Mouse (Mus musculus) embryo, embryonic 11.5 days (tissue): ENCODE measurements at regions not wholly inside any gene's neighbourhood (a gene's known extent, or its start where the extent isn't known, plus 50 kb on each side); places are given as distances from the start of the nearest gene placed in this dataset.

Source experiments
- DNase-seq: peaks from one replicate; pipeline ENCODE4 v3.0.0-alpha.2; 2012; ENCODE audit warnings: low read depth, low spot score

DNA sequence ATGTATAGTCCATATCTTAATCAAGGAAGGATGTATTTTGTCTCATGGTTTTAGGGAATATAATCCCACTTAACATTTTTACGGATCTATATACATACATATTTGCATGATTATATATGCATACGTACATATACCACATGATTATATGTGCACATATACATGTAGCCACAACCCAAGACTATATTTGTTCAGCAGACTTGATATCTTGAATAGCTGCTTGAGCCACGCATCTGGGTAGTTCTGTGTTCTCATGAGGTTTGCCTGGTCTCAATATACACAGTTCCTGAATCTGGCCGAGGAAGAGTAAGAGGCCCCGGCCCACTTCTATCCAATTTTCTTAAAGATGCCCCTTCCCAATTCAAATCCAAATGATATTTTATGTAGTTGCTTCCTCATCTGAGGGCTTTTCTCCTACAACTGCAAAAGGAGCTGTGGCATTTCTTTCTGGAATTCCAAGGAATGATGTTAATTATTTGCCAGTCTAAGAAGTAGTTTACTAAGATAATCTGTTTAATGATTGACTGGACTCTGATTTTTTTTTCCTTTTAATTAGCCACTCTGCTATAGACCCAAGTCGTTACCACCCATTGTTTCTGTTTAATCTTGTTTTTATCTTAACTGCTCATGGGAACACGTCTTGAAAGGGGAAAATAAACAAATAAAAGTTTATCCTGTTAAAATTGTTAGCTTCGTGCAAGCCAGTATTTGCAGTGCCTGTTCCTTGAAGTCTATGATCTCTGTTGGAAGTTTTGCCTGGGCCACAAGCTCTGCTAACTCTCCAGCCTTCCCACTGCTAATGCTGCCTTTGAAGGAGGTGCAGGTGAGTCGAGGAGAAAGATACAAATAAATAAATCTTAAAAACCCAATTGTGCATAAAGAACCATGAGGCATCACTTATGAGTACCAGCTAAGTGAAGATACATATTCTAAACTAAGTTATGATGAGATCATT lies 112.9 kb upstream of the Kitl start:
- no peak for DNase-seq

DNA sequence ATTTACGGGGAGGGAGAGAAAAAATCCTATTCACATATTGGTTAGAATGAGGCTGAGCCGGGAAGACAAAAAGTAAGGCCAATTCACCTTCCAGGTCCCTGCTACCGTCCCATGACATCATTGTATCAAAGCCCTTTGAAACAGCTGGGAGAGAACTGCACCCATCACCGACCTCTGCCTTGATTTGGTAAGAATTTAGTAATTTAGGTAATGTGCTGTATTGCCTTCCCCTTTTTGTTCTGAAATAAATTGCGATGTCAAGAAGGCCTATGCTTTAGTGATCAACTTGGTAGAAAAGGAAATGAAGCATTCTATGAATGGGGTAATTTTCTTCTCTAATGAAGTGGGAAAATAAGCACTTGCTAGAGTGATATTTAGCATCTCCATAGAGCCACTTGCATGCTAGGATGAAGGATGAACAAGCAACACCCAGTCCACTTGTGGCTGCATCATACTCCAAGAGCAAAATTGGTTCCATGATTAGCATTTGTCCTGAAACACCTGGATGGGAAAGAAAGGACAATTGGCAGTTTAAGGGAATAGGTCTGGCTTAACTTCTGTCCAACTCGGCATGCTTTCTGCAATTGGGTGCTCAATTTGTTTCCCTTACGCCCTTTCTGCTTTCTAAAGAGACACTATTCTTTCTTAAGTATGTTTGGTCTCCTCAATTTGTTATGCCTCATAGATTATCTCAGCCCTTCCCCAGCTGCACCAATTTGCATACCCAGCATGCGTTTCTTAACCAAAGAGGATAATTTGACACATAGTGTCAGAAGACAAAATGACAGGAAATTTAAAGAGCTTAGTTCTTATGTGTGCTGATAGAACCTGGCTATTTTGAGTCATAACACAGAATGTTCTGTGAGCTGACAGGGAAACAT lies 114.2 kb upstream of the Kitl start:
- DNase-seq, result no peak

DNA sequence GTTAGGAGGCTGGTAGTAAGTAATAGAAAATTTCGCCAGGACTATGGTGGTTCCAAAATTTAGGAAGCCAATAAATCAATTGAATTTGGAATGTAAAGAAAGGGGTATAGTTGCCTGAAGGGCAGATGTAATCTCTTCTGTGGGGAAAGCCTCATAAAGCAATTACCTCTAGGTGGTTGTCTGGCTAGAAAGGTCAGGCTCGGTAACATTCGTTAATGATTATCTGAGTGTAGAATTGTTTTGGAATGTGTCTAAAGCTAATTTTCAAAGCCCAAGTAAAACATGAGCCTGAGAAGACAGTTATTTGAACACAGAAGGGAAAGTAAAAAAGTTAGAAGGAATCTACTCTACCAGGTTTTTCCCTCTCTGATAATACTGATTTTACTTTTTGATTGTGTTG lies 121.4 kb upstream of the Kitl start:
- DNase-seq, result no peak

DNA sequence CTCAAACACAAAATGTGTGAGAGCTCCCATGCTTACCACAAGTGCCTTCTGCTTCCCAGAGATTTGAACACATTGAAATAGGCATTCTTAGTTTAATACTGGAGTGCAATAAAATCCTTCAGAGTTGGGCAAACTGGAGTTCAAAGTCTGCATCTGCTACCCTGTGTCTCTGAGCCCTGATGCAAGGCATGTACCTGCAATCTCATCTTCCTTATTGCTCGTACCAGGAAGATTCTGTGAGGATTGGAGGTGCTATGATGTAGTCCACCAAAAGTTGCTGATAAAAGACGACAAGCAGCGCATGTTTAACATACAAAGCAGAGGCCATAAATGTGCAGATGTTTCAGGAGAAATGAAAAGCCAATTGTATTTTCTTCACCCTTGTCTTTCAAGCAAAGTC lies 123.5 kb upstream of the Kitl start:
- no peak for DNase-seq

DNA sequence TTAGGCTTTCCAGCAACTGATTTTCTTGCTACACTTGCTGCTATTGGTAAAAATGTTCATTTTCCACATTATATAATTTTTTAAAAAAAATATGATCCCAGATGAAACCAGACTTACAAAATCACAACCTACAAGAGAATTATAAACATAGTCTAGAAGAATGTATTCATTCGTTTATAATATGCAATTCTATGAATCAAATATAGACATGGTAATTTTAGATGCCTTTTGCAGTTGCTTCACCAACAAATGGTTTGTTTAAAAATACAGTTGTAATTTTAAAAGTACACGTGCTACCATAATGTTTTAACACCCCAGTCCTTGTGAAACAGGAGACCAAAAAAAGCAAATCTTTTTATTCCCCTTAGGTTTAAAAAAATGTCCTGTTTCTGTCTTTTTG lies 122.4 kb upstream of the Csl start:
- DNase-seq, result no peak

DNA sequence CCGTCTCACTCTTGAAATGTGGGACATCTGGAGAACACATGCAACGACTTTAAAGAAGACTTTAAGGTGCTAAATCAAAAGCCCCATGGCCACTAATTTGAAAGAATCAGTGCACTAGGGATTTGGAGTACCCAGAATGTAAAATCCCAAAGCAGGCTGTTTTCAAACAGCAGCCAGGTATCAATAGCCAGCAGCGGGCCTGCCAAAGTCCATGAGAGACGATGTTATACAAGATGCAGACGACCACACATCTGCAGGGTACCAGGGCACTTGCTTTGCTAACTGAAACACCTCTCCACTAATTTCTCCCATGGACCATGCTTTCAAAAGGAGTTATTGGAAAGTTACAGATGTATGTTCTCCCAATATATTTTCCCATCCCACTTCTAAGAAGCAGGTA lies 119.9 kb upstream of the Csl start:
- no peak for DNase-seq

DNA sequence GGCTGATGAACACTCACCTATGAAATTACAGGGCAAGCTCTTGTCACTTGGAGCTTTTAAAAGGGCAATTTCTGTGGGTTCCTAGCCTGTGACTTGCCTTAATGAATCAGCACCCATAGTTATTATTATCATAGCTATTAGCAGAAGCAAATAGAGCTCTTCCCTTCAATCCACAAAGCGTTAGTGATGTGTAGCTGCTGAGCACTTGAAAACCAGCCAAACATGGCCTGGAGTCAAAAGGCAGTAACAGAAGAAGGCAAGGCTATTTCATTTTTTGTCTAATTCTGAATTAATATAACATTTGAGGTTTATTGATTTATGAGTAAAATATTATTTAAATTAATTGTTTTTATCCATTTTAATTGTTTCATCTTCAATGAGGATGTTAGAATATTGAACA lies 105.3 kb upstream of the Csl start:
- no peak for DNase-seq

DNA sequence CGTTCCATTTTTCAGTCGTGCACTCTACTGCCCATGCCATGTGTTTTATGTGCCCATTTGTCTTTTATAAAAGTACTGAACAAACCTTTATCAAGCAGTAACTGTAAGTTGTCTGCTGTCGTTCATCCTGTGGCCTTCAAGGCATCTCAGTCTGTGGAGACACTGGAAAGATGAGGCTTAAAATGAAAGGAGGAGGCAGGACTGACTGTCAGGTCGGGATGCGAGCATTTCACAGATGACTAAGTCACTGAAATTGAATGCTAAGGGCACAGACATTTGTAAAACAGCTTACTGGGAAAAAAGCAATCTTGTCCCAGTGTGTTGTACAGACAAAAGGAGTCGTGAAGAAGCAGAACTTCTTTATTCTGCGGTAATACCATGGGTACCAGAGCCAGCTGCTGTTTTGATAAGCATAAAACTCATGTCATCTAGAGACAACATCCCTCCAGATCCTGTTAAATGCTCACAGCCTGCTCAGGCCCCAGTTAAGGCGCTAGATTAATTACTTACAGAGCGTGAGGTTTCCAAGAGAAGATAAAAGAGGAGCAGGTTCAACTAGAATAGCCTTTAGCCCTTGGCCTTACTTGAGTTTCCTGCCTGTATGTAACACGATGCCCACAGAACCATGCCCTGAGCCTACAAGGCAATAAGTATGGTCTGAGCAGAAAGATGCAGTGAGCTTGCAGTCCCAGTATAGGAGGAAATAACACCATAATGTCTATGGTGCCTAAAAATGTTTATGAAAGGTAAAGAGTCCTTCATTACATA lies 101.0 kb upstream of the Csl start:
- DNase-seq, result no peak

DNA sequence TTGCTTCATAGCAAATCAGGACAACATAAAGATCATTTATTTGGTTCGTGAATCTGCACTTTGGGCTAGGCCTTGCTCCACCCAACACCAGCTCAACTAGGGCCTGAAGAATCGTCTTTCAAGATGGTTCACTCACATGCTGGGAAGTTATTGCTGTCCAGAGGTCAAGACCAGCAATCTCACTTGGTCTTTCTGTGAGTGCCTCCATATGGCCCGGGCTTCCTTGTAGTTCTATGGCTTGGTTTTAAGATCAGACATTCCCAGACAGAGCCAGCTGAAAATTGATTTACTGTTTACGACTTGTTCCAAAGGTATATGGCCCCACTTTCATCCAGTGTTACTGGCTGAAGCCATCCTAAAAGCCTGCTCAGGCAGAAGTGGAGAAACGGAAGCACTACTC lies 84.7 kb upstream of the Csl start:
- DNase-seq, result no peak

DNA sequence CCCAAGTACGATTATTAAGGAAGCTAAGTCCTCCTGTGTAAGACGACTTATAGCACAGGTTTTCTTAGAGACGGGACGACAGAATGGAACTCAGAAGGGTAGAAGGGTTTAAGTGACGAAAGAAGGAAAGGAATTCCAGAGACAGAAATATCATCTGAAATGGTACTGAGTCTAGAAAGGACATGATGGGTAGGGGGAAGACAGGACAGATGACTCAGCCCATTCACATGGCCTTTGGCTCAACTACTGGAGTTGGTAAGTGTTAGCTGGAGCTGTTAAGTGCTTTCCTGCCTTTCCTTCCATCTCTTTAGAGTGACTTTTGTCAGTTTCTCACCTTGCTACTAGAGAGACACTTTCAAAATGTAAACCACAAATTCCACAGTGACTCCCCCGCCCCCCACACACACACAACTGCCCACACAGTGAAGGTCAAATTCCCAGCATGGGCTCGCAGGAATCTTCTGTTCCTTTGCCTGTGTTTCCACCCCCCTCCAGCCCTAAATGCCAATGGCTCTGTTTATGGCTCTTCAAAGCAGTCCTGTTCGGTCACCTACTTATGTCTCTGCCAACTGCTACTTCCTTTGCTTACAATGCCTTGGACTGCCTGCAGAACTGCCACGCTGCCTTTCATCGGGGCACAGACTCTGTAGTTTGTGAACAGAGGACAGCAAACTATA lies 81.8 kb upstream of the Csl start:
- no peak for DNase-seq

DNA sequence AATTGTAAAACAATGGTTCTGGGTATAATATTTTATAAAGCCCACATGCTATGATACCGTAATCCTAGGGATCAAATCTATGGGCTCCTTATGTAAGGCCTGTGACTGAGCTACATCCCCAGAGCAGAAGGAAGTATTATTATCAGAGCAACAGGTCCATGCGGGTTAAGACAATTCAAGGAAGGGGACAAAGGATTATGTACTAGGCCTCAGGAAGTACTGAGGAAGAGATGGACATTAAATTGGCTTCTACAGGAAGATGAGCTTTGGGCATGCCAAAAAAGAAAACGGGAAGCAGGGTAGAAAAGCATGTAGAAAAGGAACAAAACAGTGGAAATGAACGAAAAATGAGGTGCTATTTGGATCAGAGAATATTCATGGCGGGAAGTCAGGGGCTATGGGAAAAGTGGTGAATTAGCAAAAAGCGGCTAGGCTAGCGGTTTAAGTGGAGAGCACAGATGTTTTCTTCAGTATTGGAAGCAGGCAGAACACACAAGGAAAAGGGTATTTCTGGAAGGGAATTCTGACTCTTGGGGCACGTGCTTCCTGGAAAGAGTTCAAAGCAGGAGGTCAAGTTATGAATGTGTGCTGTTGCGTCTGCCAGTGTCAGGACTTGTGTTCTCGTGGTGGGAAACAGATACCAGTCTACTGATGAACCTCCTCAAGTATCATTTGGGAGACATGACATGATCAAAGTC lies 80.9 kb upstream of the Csl start:
- no peak for DNase-seq

DNA sequence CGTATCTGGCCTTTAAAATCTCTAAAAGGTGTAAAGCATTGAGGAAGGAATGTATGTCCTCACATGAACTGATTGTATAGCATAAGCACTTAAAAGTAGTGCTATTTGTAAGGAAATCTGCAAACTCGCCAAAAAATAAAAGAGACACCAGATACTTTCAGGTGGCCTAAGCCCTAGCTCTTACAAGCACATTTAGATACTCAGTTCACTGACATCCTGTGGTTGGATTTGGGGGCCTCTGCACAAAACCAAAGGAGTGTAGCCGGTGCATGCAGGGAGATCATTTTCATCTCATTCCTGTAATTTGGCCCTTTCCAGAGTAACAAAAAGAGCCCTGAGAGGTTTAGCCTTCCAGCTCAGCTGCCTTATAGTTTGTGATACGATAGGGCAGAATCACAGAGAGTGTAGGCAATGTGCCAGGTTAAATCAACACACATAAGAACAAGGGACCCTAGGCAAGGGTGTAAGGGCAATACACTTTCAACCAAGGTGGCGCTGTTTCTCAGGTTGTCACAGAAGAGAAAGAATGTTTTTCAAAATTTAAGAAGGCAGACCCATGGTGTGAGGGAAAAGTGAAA lies 77.5 kb upstream of the Csl start:
- DNase-seq, result no peak

DNA sequence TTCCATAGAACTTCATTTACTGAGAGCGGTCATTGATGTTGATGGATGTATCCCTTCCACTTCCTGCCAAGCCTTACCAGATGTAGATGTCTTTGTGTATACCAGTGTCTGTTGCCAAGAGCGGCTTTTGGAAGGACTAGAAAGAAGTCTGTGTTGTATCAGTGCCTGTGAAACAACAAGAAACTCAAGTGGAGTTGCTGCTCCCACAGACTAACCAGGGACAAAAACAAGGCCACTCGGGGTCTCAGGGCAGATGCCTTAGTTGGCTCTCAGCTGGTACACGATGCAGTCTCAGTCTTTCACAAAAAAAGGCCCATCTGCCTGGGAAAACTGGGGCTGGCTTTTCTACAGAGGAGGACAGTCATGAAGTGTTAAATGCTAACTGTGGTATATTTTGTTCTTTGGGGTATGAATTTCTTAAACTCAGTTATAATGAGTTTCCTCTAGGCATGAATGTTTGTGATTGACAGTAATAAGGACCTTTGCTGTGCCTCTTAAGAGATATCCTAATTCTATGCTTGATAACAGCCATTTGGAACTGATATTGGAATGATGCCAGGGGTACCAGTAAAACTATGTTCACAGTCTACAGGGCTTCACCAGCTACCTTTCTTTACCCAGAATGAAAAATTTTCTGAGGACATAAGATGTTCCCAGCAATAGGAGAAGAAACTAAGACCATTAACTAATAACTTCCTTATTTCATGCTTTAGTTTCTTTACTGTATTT lies 75.6 kb upstream of the Csl start:
- no peak for DNase-seq

DNA sequence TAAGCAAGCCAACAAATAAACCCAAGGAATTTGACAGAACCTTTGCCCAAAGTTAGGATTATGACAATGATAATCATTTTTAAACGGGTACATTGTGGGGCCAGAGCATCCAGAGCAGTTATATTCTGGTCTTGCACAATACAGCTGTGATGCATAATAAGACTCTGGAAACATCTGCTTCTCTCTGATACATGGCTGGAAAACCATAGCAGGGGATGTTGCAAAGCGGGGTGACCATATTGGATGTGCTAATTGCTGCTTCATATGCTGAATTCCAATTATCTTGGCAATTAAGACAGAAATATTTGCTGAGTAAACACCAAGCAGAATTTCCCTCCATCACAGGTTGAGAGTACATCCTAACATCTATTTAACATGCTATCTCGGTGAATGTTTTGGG lies 70.5 kb upstream of the Csl start:
- no peak for DNase-seq

DNA sequence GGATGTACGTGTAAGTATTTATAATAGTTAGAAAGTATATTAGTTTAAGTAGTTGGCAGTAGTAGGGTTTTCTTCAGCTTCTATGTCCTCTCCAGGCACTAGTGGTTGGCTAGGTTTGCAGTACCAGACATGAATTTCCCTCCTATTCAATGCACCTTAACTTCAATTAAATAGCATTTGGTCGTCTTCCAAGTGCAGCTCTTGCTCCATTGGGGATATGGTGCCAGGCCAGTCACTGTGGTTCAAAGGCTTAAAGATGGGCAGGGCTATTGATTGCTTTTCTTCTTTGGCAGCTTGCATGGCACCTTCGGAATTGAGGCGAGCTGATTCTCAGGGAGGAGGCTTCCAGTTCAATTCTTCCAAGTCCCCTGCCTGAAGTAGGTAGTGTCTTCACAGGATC lies 68.0 kb upstream of the Csl start:
- no peak for DNase-seq

DNA sequence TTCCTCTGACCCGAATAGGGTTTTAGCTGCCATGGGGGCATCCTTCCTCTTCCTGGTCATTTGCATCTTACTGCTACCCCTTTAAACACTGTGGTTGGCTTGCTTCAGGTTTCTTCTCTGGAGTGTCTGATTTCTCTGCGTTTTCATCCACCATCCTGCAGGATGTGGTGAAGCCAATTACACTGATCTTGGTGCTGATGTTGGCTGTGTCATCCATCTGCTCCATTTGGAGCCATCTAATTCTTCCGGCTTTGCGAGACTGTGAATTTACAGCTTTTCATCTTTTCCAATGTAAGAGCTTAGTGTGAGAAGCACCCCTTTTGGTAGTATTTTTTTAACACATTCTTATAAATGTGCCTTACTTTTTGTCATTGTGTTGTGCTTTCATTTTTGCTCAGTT lies 66.4 kb upstream of the Csl start:
- no peak for DNase-seq

DNA sequence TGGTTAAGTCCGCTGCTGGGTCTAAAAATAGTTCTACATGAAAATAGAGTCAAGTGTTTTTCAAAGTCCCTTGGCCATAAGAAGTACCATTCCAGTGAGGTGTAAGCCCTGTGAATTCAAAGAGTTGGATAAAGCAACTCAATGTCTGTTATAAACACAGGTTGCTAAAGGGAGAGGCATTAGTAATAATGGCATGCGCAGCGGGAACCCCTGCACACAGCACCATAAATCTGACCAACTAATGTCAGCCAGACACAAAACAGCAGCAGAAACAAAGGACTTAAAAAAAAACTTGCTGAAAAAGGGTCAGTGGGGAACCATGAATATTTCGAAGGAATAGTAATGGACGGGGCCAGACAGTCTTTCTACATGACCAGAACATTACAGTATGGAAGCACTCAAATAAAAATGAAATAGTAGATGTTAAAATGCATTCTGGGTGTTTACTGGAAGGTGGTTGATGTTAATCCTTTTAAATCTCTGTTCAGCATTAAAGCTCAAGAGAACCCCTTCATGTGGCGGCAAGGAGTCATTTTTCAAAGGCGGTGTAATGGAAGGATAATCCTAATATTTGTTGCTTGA lies 52.7 kb upstream of the Csl start:
- peak; percentile 27 for DNase-seq

DNA sequence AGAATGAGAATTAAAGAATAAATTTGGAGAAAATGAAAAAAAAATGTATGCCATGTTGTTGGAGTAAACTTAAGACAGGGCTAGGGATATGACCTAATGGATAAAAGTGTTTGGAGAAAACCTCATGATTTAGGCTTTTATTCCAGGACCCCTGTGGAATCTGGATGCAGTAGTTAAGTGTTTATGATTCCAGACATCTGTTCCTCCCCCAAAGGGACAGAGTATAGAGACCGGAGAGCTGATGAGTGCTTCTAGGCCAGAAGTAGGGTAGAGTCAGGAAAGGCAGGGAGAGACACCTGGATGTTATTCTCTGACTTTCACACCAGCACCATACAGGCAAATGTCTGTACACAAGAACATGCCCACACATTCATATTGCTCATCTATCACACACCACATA lies 52.0 kb upstream of the Csl start:
- no peak for DNase-seq
